Mouse (Mus musculus) Patski (cell line): ENCODE data around the gene Trak1. TPM values are rescaled to one million over a fixed set of nuclear protein-coding genes. Genes with fewer than 3 reads are reported as not detected.

ENCODE experiments used
- ATAC-seq: fragments of 100-300 bp; one replicate; pipeline ENCODE4 v1.8.0; 2021
- CTCF ChIA-PET: fragments of 350-600 bp; sonication (Branson Sonifier 250); formaldehyde crosslinking; loops from one replicate; lab custom pipeline; 2022; ENCODE audit warnings: inconsistent platforms; lab: Charles Lee
- POLR2A ChIA-PET: fragments of 350-600 bp; sonication (Branson Sonifier 250); formaldehyde crosslinking; loops from one replicate; lab custom pipeline; 2022; ENCODE audit warnings: antibody characterized with exemption, inconsistent platforms; lab: Charles Lee
- DNase-seq: peaks from one replicate; pipeline ENCODE4 v3.0.0-alpha.2; 2011; ENCODE audit warnings: low read depth, low spot score
- H3K27me3 ChIP-seq: fragments of 371-371 bp; one replicate; pipeline ENCODE4 v1.5.1; 2021
- CTCF ChIP-seq: fragments of 100-300 bp; IDR thresholded peaks from one replicate; pipeline ENCODE4 v1.5.1; 2021
- in situ Hi-C: fragments of 300-500 bp; cut with MboI; formaldehyde crosslinking; loops from 3 replicates; pipeline ENCODE4 v1.11.1; 2018; ENCODE audit warnings: low pct_unique_long_range_greater_than_20kb, mixed read lengths
- polyA plus RNA-seq: library from polyadenylated mRNA; unstranded; gene quantifications from one replicate; pipeline ENCODE4 v1.2.3, GENCODE M21; 2021

The Trak1 gene
- polyA plus RNA-seq, 1 experiment from 2014 or later: 49.4 TPM

DNA sequence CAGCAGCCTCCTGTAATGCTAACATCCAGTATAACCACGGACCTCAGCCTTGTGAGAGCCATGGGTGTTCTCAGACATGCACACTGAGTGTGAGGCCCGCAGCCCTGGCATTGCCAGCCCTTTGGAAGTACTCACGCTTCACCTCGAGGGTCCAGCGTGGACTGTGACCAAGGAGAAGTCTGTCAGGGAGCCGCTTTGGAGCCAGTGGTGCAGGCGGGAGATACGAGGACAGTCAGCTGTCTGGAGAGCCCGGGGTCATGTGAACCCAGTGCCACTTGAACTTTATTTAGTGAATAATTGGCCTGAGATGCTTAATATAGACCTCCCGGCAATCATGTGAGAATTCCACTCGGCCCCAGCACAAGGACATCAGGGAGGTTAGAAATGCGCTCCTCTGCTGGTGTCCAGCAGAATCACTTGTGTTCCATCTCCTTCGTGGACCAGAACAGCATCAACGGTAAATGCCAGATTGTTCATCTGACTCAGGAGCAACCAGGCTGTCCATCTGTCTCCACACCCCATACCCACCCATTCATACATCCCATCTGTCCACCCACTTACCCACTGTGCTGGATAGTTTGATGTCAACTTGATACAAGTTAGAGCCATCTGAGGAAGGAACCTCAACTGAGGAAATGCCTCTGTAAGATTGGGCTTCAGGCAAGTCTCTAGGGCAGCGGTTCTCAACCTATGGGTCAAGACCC is 48.3 kb downstream of the Trak1 start:
- ATAC-seq (no peak), DNase-seq (no peak)
- in situ Hi-C loops: no loop called here
- no peak for TF ChIP-seq CTCF
- ChIA-PET POLR2A (no interaction called here), CTCF (no interaction called here)
- no peaks in the 10 kb centered on the region for H3K27me3 ChIP-seq

DNA sequence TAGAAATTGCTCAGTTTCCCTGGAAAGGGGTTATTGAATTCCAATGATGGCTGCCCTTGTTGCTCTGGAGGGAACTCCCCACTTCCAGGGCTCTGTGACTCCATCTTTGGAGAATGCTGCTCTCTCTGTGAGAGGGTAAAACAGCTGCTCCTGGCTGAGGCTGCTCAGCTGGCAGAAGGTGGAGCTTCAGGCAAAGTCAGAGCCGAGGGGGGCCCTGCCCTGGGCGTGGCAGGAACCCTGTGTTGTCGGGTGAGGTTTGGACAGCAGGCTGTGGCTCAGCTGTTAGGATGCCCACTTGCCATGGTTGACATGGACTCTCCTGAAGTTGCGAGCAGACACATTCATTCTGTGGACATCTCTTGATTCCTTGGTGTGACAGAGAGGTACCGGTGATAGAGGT is 49.3 kb downstream of the Trak1 start:
- DNase-seq: no peak
- no peak for TF ChIP-seq CTCF
- CTCF ChIA-PET: no interaction called here

DNA sequence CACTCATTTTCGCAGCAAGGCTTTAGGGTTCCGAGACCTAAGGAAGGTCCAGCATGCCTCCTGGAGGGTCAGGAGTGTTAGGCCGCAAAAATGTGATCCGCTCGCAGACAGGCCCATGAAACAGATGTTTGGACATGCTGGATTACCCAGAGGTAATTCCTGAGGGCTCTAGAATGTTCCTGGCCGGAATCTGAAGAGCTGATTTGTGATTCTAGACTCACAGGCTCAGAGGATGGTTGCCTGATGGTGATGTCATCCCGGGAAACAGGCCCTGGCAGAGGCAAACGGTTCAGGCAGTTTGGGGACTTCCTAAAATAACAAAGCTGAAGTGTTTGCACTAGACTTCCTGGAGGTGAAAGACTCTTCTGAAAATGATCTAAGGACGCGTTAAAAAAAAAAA is 50.7 kb downstream of the Trak1 start:
- TF ChIP-seq CTCF: no peak
- in situ Hi-C loops: no loop called here
- no peaks in the 10 kb centered on the region for H3K27me3 ChIP-seq
- ChIA-PET CTCF (interaction anchor here (0.9 to 1.3 kb wide), 2 partner anchors 9 to 36 kb away, joined by 3 read pairs; no protein-coding TSS in a partner anchor), POLR2A (interaction anchor here (0.7 to 1.4 kb wide), 2 partner anchors 24 to 48 kb away, joined by 3 read pairs; no protein-coding TSS in a partner anchor)
- ATAC-seq (peak; percentile 75), DNase-seq (no peak)

More for the DNA sequence above, 49.3 kb downstream of the Trak1 start:
- POLR2A ChIA-PET: no interaction called here
- in situ Hi-C loops: no loop called here
- no peak for ATAC-seq
- H3K27me3 ChIP-seq: no peaks in the 10 kb centered on the region

DNA sequence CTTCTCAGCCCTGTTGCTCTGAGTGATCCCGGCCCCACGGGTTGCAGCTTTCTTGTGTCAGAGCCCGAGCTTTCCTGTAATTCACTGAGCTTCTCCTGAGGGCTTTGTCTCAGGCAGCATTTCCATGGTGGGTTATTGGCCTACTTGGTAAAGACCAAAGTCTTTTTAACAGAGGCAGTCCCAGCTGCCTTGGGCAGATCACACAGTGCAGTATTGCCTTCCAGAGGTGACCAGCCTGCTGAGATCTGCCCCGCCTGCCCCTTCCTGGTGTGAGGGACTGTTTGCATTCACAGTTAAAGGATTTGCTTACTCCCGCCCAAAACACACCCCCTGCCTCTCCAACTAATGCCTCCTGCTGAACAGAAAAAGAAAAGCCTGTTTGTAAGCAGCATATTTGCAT is 51.2 kb downstream of the Trak1 start:
- no peak for TF ChIP-seq CTCF
- ChIA-PET CTCF (interaction anchor here (0.9 to 1.3 kb wide), 2 partner anchors 8 to 36 kb away, joined by 3 read pairs; no protein-coding TSS in a partner anchor), POLR2A (interaction anchor here (0.7 to 1.4 kb wide), 2 partner anchors 23 to 48 kb away, joined by 3 read pairs; no protein-coding TSS in a partner anchor)
- ATAC-seq: peak; percentile 22
- in situ Hi-C loops: no loop called here
- DNase-seq: no peak
- H3K27me3 ChIP-seq: no peaks in the 10 kb centered on the region

DNA sequence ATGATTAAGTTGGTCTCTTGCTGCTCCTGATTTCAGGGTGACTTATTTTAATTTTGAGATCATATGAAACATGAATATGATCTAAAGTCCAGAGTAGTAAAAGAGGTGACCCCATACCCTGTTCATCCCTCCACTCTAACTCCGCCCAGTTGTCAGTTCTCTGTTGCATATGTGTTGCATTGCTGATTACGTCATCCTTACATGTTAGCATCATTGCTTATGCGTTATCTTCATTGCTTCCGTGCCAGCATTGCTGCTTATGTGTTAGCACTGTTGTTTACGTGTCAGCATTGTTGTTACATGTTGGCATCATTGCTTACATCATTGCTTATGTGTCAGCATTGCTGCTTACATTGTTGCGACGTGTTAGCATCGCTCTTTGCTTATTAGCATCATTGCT is 51.8 kb downstream of the Trak1 start:
- no peak for TF ChIP-seq CTCF
- CTCF ChIA-PET: interaction anchor here (1.3 kb wide), 1 partner anchor 37 kb away, joined by 3 read pairs; no protein-coding TSS in a partner anchor

DNA sequence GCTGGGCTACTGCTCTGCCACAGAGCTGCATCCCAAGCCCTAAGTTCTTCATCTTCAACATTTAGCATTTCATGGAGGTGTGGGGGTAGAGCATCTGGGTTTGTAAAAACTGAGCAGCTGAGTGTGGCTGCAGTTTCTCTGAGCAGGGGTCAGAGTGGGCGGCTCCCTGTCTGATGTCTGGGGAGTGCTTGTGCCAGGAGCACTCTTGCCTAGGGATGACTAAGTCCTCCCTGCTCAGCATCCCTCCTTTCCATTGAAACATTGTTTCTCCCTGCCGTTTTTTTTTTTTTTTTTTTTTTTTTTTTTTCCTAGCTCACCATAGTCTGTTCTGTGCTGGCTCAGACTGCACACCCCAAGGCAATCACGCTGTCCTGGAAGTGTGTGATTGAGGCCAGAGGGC is 53.3 kb downstream of the Trak1 start:
- ATAC-seq: no peak
- in situ Hi-C loops: loop anchor here (10.0 kb wide), 1 partner anchor 46 kb away; no protein-coding TSS in a partner anchor
- no peaks in the 10 kb centered on the region for H3K27me3 ChIP-seq
- no peak for DNase-seq
- CTCF ChIA-PET: interaction anchor here (1.5 kb wide), 1 partner anchor 50 kb away, joined by 4 read pairs; no protein-coding TSS in a partner anchor
- POLR2A ChIA-PET: no interaction called here
- TF ChIP-seq CTCF: no peak

More for the DNA sequence above, 51.8 kb downstream of the Trak1 start:
- in situ Hi-C loops: no loop called here
- H3K27me3 ChIP-seq: no peaks in the 10 kb centered on the region
- ATAC-seq (no peak), DNase-seq (no peak)
- POLR2A ChIA-PET: interaction anchor here (1.4 kb wide), 1 partner anchor 23 kb away, joined by 3 read pairs; no protein-coding TSS in a partner anchor

DNA sequence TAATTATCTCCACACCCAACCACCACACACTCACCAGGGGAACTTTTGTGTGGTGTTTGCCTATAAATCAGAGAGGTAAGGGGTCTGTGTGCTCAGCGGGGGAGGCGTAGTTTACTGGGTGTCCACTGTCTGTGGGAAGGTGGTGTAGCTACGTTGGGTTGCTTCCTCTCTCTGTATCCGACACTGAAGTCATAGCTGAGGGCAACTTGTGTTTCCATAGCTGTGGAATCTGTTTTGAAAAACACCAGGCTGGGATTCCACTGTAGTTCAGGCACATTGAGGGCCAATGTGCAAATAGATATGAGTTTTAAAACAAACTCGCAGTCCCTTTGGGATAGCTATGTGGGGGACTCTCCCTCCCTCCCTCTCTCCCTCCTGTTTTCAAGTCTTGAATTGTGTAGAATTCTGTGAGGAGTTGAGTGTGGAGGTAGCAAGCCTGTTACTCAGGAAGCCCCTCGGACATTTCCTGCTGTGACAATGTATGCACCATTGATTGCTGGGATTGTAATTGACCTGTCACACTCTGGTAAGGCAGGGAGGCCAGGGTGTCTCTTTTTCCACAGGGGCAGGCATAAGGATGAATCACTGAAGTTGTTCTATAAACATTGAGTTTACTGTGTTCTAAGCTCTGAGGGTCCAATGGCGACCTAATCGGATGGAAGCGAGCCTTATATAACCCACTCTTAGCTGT is 54.2 kb downstream of the Trak1 start:
- POLR2A ChIA-PET: interaction anchor here (1.5 kb wide), 1 partner anchor 11 kb away, joined by 5 read pairs; no protein-coding TSS in a partner anchor
- H3K27me3 ChIP-seq: no peaks in the 10 kb centered on the region
- no peak for TF ChIP-seq CTCF
- no peak for ATAC-seq
- CTCF ChIA-PET: interaction anchor here (0.7 to 1.5 kb wide), 6 partner anchors 24 to 62 kb away, joined by 3 to 4 read pairs (median 4); partner anchors contain the start of gene Trak1
- no peak for DNase-seq
- in situ Hi-C loops: loop anchor here (10.0 kb wide), 1 partner anchor 47 kb away; no protein-coding TSS in a partner anchor

DNA sequence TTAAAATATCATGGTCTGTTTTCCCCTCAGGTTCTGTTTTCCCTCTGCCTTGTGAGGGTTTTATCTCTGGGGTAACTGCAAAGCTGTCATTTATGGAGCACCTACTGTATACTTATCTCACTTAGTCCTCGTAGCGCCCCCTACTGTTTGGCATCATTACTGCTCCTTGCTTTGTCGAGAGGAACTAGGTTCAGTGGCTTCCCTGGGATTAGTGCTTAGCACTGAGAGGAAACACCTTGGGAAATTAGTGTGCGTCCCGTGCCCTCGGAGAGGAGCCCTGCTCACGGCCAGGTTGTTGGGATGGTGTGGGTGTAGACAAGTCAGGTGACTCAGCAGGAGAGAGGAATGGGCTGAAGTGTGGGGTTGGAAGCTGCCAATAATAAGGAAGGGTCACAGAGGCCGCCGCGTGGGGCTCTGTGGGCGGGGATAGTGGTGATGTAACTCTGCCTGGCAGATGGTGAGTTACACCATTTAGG is 54.9 kb downstream of the Trak1 start:
- peak; percentile 77 for TF ChIP-seq CTCF
- POLR2A ChIA-PET: interaction anchor here (1.5 kb wide), 1 partner anchor 12 kb away, joined by 5 read pairs; no protein-coding TSS in a partner anchor
- H3K27me3 ChIP-seq: no peaks in the 10 kb centered on the region
- DNase-seq (no peak), ATAC-seq (no peak)
- CTCF ChIA-PET: interaction anchor here (0.7 to 1.5 kb wide), 6 partner anchors 20 to 63 kb away, joined by 3 to 4 read pairs (median 4); partner anchors contain the start of gene Trak1
- in situ Hi-C loops: loop anchor here (10.0 kb wide), 1 partner anchor 47 kb away; no protein-coding TSS in a partner anchor

DNA sequence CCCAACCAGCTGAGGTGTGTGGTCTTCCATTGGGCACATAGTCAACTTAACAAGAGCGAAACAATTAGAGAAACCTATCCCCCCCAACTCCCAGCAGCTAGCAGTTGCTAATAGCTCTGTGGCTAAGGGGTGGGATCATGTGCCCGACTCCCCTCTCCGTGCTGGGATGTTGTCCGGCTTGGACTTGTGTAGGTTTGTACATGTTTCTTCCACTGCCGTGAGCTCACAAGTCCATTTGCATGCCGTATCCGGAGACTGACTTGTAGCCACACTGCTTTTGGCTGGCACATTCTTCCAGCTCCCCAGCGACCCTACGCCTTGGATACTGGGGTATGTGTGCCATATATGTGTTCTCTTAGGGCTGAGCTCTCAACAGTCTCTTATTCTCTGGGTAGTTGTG is 55.4 kb downstream of the Trak1 start:
- no peak for ATAC-seq
- H3K27me3 ChIP-seq: no peaks in the 10 kb centered on the region
- no peak for TF ChIP-seq CTCF
- in situ Hi-C loops: loop anchor here (10.0 kb wide), 1 partner anchor 48 kb away; no protein-coding TSS in a partner anchor
- DNase-seq: no peak
- POLR2A ChIA-PET: interaction anchor here (1.5 kb wide), 1 partner anchor 12 kb away, joined by 5 read pairs; no protein-coding TSS in a partner anchor
- CTCF ChIA-PET: interaction anchor here (1.2 to 1.5 kb wide), 3 partner anchors 19 to 63 kb away, joined by 3 to 4 read pairs (median 3); no protein-coding TSS in a partner anchor
